Mouse (Mus musculus) left cerebral cortex, adult 11 months (tissue): ENCODE measurements around the gene Spg20.

Experiments
- DNase-seq: peaks from one replicate; pipeline ENCODE4 v3.0.0; 2022; ENCODE audit warnings: low spot score

Gene Spg20

DNA sequence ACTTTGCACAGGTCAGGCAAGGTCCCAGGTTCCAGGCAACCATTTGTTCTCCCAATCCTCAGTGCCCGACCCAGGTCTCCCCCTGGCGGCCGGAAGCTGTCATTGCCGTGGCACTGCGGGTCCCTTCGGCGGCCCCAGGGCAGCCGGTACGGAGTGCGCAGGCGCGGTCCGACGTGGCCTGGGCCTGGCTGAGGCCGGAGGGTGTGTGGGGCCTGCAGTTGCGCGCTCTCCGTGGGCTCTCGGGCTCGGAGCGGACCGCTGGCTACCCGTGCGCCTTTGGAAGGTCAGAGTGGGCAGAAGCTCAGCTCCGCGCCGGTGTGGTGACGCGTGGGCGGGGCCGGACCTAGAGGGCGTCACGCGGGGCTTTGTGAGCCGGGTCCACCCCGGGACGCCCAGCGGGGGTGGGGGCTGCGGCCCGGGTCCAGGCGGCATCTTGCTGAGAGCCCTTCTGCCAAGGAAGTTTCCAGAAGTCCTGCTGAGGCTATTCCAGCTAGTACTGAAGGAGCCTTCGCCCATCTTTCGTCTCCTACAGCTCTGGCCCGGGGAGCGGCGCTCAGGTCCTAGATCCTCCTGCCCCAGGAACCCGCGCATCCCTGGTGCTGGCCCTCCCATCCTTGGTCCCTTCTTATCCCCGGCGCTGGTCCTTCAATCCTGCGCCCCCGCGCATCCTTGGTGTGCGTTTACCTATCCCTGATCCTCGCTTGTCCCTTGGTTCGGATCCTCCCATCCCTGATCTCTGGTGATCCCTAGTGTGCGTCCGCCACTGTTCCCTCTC is at the start of gene Spg20:
Spg20 (plus strand) TSS at position 174 of the 775 bp plus-strand sequence.
- DNase-seq, result peak; percentile 89

DNA sequence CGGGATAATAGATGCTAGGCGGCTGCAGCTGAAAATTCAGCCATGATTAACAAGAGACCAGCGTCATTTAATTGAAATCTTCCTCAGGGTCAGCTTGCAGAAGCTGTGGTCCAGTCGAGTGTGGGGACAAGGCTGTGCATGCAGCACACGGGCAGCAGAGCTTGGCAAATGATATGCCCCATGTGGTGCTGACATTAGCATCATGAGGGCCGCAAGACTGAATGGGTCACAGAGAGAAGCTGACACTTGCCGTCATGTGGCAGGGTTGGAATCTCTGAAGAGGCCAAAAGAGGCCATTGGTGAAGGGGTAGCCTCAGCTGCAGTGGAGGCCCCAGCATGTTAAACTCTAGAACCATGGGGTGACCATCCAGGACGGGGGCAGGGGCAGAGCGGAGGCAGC is 49.3 kb upstream of the Spg20 start:
- no peak for DNase-seq

DNA sequence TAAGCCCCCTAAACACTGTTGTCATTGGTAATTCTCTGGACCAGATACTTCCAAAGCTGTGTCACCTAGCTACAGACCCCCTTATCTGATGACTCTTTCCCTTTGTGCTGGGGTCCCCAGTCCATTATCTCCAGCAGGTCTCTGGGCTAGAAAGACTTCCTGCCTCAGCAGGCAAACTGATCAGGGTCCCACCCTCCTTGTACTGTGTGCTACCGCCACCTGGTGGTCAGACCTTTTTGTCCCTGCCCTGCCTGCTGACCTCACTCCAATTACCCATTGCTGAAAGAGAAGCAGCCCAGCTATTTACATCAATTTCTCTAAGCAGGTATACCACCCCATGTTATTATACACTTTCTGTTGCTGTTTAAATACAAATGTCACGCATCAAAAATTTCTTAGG is 47.5 kb upstream of the Spg20 start:
- DNase-seq, result peak; percentile 49

DNA sequence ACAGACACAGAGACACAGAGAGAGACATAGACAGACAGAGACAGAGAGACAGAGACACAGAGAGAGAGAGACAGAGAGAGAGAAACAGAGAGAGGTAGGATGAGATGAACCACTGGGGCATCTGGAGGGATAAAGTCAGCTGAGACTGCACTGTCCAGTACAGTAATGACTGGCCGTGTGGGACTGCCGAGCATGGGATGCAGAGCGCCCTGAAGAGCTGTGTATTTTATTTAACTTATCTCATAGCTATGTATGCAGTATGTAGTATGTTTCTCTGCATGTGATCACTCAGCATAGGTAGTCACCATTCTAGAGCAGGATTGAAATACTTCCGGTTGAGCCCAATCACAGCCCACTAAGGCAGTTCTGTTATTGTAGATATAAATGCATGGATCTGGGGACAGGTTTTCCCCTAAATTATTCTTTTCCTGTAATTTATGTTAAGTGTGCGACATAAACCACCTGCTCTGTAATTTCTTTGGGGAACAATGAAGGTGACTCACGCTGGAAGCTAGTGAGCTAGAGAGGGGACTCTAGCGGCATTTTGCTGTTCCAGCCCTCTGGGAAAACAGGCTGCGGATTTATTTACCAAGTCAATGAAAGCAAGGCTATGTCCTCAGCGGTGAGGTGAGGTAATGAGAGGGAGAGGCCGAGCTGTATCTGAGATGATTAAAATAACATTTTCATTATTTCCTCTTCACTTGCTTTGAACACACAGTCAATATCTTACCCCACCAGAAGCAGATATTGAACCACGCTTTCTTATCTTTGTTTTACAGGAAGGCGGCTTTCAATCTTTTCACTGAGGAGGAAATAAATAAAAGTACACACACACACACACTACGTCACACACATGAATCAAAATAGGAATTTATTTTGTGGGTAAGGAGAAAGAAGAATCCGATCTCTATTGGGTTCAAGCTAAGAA is 45.9 kb upstream of the Spg20 start:
- DNase-seq, result no peak

DNA sequence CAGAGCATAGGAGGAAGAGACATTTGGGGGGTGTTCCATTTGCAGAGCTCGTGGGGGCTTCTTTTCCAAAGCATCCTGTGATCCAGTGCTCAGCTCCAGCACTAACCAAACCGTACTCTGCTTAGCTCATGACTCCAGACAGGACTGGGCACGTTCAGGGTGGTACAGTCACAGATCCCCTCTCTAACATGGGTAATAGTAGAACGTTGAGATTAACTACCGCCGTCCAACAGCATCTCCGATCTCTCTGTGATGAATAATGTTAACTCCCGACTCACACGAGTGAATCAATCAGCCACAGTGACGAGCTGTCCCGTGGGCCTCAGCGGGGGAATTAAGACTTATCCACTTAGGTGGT is 45.3 kb upstream of the Spg20 start:
- DNase-seq, result no peak

DNA sequence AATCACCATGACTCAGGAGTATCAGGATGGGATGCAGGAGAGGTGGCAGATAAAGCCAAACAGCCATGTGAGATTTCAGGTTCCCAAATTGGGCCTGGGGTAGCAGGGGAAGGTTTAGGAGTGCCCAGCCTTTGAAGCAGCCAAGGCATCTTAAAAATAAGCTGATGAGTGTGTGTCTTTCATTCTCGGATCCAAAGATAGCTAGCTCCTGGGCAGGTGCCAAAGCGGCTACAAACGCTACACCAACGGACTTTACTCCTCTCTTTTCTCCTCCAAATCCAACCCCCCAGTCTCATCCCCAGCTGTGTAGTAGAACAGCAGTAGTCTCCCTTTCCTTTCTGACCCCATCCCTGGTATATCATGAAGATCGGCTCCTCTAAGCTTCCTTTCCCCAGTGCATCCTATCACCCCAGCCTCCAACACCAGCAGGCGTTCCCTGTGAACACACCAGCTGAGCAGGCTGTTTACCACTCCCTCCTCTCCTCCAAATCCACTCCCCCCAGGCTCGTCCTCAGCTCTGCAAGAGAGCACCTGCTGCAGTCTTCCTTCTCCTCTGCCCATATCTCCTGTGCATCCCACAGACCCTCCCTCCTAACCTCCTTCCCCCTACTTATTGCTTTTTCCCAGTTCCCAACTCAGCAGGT is 44.0 kb upstream of the Spg20 start:
- DNase-seq, result no peak

DNA sequence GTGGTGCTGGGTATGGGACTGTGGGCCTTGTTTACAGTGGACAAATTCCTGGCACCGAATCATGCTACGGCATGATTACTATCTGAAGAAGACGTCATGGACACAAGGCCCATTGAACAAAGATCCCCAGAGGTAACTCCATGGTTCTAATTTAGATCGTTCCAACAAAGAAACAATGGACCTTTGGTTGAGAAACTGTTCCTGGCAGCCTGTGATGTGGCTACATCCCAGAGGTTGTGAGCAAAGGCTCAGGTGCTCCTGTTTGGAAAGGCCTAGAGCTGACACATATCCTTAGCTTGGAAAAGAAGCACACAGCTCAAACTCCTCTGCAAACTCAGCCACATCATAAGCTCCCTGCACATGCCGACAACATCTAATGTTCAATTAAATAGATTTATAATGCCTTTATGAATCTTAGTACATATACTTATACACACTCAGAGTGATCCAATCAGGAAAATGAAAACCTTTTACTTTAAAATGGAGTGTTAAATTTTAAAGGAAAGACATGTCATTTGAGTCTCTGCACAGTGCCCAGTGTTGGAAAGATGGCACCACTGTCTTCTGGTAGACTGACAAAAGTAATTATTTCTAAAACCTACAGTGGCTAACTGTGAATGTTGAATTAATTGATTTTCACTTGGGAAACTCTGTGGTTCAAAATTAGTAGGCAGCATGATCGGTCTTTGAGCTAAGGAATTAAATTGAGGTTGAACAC is 37.2 kb upstream of the Spg20 start:
- no peak for DNase-seq

DNA sequence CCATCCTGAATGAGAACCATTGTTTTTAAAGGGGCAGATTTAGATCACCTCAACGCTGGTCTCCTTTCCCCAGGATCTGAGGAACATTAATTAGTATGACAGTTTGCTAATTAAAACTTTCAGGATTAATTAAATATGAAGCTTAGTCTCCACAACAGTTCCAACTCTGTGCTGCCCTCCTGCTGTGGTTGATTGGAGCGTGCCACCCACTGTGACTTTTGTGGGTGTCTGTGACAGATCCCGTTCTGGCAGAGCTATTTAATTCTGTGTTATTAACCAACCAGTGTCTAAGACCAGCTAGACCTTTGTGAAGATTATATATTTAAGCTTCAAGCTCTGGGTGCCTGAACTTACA is 36.6 kb upstream of the Spg20 start:
- no peak for DNase-seq

DNA sequence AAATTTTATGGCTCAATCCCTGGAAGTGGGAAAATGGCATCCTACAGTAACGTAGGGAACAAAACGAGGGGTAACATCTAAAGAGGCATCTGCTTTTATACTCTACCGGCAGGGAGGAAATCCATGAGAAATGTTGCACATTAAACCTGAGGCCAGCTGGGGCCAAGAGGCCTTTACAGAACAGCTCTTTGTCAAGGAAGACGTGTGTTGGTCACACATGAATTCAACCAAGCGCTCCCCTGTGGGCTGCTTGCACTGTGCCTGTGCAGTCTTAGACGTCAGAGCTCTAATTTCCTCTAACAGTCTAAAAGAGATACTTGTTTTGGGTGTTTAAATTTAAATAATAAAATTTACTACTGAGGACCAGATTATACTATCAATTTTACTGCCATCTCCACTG is 33.7 kb upstream of the Spg20 start:
- DNase-seq, result no peak

DNA sequence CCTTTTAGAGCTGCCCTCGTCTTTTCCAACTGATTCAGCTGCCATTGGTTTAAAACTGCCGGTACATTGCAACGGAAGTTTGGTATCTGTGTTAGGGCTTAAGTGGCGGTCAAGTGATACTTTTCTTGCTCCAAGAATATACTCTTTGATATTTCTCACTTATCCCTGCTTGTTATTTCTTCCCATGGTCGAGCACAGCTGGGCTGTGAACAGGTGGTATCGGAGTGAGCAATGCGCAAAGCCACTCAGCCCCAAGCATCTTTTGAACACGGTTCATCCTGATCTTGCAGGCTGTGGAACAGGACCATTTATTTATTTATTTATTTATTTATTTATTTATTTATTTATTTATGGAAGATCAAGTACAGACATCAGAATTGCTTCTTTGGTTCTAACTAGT is 32.3 kb upstream of the Spg20 start:
- DNase-seq, result no peak

DNA sequence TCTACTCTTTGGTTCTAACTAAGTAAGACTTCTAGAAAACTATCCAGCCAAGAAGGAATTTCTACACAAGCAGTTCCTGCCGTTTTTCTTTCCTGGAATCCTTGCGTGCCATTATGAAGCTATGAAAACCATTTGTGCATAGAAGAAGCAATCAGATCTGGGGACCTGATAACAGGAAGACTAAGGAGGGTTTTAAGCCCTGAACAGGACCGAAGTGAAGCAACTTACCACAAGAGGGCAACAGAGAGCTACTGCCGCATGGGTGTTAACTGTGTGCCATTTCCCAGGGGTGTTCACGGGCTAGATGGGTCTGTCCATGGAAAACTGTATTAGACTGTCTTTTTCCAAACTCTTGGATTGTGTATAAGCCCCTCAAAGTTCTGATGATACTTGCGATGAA is 31.9 kb upstream of the Spg20 start:
- peak; percentile 74 for DNase-seq

DNA sequence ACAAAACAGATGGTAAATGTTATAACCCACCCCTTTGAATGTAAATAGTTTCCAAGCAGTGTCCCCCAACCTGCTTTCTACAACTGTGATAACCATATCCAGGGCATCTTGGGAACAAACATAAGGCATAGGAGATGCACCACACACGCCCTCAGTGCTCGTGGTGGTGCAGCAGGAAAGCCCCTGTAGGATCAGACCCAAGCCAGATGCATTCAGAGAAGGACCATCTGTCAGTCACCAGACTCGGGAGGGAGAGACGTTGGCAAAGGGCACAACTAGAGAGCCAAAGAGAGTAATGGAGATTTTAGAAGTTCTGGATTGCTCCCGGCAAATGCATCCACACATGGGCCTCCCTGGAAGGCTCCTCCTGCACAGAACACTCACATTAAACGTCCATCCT is 27.1 kb upstream of the Spg20 start:
- no peak for DNase-seq

DNA sequence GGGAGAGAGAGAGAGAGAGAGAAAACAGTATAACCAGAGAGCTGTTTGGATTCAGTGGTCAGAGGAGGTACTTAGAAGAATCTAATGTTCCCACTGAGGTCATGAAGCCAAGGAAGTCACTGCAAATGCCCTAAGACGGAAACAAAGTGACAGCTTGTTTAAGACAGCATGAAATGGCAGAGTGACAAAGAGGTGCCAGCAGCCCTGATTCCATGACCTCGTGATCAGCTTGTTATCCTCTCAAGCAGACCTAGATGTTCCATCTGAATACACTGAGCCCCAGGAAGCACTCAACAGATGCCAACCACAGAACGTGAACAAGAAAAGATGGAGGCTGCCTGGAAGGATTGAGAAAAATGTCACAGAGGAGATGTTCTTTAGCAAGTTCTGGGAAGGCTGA is 26.2 kb upstream of the Spg20 start:
- DNase-seq, result no peak

DNA sequence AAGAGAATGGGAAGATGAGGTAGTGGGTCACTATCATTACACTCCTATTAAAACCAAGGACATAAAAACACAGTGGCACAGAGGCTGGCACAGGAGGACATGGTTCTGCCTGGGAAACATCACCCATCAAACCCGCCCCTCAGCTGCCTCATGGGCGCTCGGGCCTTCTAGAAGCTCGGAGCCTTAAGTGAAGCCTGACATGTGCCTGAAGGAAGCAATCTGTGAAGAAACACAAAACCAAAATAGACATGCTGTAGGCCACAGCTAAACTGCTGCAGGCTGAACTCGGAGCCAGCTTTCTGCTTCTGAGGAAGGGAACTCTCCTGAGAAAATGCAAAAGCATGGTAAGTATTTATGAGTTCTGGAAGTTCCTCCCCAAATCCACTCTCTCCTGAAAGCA is 25.0 kb upstream of the Spg20 start:
- DNase-seq, result no peak

DNA sequence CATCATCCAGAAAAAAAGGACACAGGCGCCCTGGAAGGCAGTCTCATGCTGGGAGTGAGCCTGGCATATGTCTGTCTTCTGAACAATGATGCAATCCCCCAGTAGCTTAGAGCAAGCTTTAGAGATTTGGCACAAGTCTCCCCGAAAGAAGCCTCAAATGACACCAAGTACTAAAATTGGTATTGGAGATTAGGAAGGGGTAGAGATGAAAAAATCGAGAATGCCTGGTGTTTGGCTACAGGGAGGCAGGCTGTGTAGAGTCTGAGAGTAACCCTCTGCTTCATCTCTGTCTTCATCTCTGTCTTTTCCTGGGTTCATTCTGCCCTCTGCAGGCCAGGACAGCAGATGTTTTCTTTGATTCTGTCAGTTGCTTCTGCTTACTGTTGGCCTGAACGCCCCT is 24.5 kb upstream of the Spg20 start:
- no peak for DNase-seq

DNA sequence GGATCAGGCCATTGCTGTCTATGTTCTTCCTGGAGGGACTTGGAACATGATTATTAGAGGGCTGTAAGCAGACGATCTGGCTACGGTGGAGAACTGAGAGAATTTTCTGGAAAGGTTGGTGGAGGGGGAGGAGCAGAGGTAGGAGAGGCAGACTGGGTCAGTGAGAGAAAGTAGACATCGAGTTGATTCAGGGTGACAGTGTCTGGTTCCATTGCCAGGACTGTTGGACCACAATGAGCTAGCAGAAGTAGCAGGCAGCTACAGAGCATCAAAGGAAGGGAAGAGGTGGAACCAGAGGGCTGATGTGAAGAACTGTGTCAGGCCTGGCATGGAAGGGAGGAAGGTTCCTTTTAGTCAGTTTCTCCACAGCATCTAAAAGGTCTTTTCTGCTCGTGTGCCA is 23.5 kb upstream of the Spg20 start:
- no peak for DNase-seq

DNA sequence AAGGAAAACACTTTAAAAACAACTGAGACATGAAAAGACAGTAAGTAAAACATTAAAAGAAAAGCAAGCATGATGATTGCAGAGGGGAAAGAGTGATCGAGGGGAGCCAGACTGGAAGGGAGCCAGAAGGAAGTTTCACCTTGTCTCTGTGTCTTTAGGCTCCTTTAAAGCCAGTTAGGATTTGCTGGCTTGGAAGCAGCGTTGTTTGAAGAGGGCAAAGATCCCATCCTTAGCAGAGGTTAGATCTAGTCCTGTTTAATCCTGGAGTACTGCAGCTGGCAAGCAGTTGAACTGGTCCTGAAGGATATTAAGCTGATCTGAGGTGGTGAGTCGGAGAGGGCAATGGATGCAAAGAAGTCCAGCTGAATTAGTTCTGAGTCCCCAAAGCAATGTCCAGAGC is 23.1 kb upstream of the Spg20 start:
- DNase-seq, result no peak

DNA sequence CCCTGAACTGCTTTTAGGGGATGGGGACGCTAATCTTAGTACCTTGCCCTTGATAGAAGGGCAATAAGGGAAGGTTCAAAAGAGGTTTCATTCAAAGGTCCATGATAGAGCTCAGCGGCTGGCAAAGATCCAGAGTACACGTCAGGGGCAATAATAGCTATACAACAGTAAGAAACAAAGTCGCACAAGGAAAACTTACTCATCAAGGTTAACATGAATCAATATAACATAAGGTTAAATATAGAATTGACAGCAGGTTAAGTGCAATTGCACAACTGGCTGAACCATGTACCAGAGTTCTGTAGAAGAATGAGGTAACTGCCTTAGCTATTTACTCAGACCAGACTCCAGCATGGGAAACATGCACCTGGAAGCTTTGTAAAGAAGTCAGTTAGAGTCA is 22.6 kb upstream of the Spg20 start:
- no peak for DNase-seq

DNA sequence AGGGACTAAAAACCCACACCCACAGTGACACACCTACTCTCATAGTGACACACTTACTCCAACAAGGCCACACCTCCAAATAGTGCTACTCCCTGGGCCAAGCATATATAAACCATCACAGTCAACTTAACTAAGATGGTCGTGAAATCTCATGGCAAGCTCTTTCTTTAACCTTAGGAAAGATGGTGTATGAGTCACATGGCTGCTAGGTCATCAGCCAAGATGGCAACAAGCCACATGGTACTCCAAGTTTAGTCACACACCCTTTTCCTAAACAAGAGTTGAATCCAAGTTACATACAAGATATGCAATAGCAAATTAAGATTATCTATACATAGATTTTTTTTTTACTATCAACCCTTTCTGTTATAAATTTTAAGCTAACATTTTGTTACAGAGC is 18.7 kb upstream of the Spg20 start:
- no peak for DNase-seq

DNA sequence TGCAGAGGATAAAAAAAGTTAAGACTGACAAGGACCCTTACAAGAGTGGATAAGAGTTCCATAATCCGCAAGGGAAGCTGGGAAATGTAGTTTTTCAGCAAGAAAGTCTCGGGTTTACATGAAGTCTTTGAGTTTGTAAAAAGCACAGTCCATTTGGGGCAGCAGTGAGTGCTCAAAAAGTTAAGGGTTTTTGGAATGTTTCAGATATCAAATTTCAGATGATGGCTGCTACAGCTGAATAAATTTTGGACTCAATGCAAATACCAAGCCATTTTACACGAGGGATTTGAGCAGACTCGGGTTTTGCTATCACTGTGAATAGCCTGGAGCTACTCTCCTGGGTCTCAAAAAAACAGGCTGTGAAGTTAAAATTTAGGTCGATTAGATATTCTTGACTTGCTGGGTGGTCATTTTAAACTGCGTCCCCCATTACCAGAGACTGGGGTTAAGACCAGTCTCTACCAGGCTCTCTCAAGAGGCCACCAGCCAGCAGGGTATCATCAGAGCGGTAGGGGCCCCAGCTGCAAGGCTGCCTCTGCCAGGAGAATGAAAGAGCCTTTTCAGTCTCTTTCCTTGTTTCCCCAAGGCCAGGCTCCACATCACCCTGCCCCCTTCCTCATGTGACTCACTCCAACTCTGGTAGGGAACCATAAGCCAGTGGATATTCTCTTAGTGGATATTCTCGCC is 15.8 kb upstream of the Spg20 start:
- DNase-seq, result peak; percentile 53

DNA sequence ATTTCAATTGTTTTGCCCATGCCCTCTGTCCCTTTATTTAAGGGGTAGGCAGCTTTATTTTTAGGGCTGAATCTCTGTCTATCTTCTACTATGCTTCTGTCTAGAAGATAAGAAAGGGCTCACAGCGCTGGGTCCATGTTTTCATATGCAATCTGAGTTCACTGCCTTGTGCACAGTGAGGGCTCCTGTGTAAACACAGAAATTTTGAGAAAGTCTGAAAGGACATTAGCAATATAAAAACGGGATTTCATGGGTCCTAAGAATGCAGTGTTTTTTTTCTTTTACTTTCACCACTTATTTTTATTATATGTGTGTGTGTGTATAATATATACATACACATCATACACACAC is 15.3 kb upstream of the Spg20 start:
- no peak for DNase-seq

DNA sequence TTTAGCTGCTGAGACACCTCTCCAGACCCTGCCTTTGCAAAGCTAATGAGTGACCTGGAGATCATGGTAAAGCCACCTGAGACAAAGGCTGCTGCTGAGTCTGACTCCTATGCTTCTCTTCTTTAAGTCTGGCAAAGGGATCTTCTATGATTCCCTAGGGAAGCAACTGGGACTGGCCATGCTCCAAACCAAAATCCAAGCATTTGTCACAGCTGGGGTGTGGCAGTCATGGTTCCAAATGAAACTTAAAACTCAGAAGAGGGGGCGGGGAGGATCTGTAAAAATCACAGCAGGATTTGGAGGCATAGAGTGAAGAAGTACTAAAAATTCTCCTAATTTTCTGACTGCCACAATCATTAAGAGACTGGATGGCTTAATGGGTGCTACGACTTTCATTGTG is 14.7 kb upstream of the Spg20 start:
- no peak for DNase-seq
